Comparison of ENCODE assay signal across 8 mouse cellular contexts in the genomic region with DNA sequence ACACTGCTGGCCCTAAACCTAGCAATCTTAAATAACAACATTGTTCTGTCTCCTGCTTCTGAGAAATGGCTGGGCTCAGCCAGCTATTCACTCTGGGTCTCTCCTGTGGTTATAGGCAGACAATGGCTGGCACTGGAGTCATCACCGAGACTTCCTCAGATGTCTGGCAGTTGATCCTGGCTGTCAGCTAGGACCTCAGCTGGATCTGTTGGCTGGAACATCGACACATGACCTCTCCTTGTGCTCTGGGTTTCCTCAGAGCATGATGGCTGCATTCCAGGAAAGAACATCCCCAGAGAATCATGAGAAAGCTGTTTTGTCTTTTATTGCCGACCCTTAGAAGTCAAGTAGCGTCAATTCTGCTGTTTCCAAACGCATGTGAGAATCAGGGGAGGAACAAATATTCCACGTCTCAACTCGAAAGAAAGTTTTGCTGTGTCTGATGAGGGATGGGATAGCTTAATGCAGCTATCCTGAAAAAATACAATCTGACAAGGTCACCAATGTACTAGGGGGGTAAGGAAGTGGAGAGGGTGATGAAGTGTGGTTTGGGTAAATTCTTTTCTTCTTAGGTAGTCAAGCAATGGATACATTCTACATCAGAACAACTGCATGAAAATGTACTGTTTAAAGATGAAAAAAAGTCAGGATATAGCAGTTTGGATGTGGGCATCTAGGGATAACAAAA.
A peak's percentile ranks its signal among the peaks of the same experiment; 100 is the strongest.
DNase-seq lines count a peak whose midpoint lies in the region; ATAC-seq and TF ChIP-seq lines count a peak whose summit lies in the region.

No protein-coding gene starts in this region.

- DNase-seq in liver, adult 2 months (ENCODE audit: extremely low read depth, low read depth, low spot score) = peak; percentile 28
- no peak for DNase-seq in liver, postnatal 0 days
- peak; percentile 61 for DNase-seq in embryo, embryonic 10.5 days (ENCODE audit: low spot score)
- peak; percentile 72 to 80 for DNase-seq in kidney, postnatal 36 days
- no peak for DNase-seq in spleen, postnatal 14 days (ENCODE audit: low spot score in 2 of 2)

- no peak for TF ChIP-seq POLR2A in liver, adult 2 months (IDR thresholded peaks at IDR 0.05; ENCODE audit: extremely low read depth, insufficient read depth, low read length)

- H3K79me2 ChIP-seq in liver, adult 2 months (ENCODE audit: control insufficient read depth, insufficient read depth, low read length) = no peaks in the 10 kb centered on the region

- no peak overlapping the region for H3K9ac ChIP-seq in liver, adult 2 months (ENCODE audit: low read depth, low read length)
- H3K9ac ChIP-seq in liver, postnatal 0 days (replicated peaks) = no peak overlapping the region
- H3K9ac ChIP-seq in heart, embryonic 13.5 days = no peak overlapping the region
- no peak overlapping the region for H3K9ac ChIP-seq in forebrain, embryonic 15.5 days (replicated peaks)

- H3K9me3 ChIP-seq in liver, postnatal 0 days (ENCODE audit: low read length) = no peaks in the 10 kb centered on the region
- no peaks in the 10 kb centered on the region for H3K9me3 ChIP-seq in heart, embryonic 13.5 days
- no peaks in the 10 kb centered on the region for H3K9me3 ChIP-seq in forebrain, embryonic 15.5 days

- no peaks in the 10 kb centered on the region; the same call in 1 of the 2 replicates for H3K4me1 ChIP-seq in liver, adult 2 months (ENCODE audit: control insufficient read depth, insufficient read depth, low read length)
- H3K4me1 ChIP-seq in liver, postnatal 0 days (ENCODE audit: insufficient read depth) = no peaks in the 10 kb centered on the region
- H3K4me1 ChIP-seq in heart, embryonic 13.5 days = peaks cover 14% of the 10 kb centered on the region
- no peaks in the 10 kb centered on the region for H3K4me1 ChIP-seq in forebrain, embryonic 15.5 days

- H3K36me3 ChIP-seq in liver, adult 2 months (ENCODE audit: control insufficient read depth, insufficient read depth, low read length) = no peaks in the 10 kb centered on the region
- no peaks in the 10 kb centered on the region for H3K36me3 ChIP-seq in liver, postnatal 0 days (replicated peaks; ENCODE audit: insufficient read depth, low read length)
- no peaks in the 10 kb centered on the region for H3K36me3 ChIP-seq in heart, embryonic 13.5 days
- H3K36me3 ChIP-seq in forebrain, embryonic 15.5 days = no peaks in the 10 kb centered on the region

- H3K4me3 ChIP-seq in liver, adult 2 months (ENCODE audit: insufficient read depth, low read depth, low read length) = no peak overlapping the region
- H3K4me3 ChIP-seq in liver, postnatal 0 days (ENCODE audit: low read depth, low read length) = no peak overlapping the region
- no peak overlapping the region for H3K4me3 ChIP-seq in heart, embryonic 13.5 days
- no peak overlapping the region for H3K4me3 ChIP-seq in forebrain, embryonic 15.5 days

- WGBS in liver, adult 2 months = 65% methylated on average over 7 of the region's 7 CpGs
- WGBS in liver, postnatal 0 days (ENCODE audit: insufficient replicate concordance) = 46% methylated on average over 7 of the region's 7 CpGs
- 25% methylated on average over 7 of the region's 7 CpGs for WGBS in heart, embryonic 13.5 days
- WGBS in forebrain, embryonic 15.5 days = 64% methylated on average over 7 of the region's 7 CpGs

- no peak for TF ChIP-seq EP300 in liver, postnatal 0 days (IDR thresholded peaks at IDR 0.05; ENCODE audit: low read depth)

- no peaks in the 10 kb centered on the region for H3K27me3 ChIP-seq in liver, adult 2 months (ENCODE audit: control insufficient read depth, insufficient read depth, low read length)
- H3K27me3 ChIP-seq in liver, postnatal 0 days (ENCODE audit: insufficient read depth, low read length) = no peaks in the 10 kb centered on the region
- no peaks in the 10 kb centered on the region for H3K27me3 ChIP-seq in heart, embryonic 13.5 days (replicated peaks)
- no peaks in the 10 kb centered on the region for H3K27me3 ChIP-seq in forebrain, embryonic 15.5 days

- H3K27ac ChIP-seq in liver, adult 2 months (replicated peaks; ENCODE audit: insufficient read depth, low read depth, low read length) = no peak overlapping the region
- no peak overlapping the region for H3K27ac ChIP-seq in liver, postnatal 0 days (ENCODE audit: low read depth)
- 0 out of 2 replicates have a peak overlapping the region, but pooled peaks have one; percentile 36 for H3K27ac ChIP-seq in heart, embryonic 13.5 days (replicated peaks)
- H3K27ac ChIP-seq in forebrain, embryonic 15.5 days (replicated peaks) = no peak overlapping the region

- no peak for ATAC-seq in liver, postnatal 0 days
- ATAC-seq in heart, embryonic 13.5 days (ENCODE audit: extremely low read depth, insufficient number of reproducible peaks, low FRiP score, low TSS enrichment) = no peak; the same call in 1 of the 2 replicates
- no peak for ATAC-seq in forebrain, embryonic 15.5 days (replicated peaks)
- ATAC-seq in monocyte, adult 5-6 weeks (replicated peaks; ENCODE audit: insufficient number of reproducible peaks, low FRiP score, low TSS enrichment, poor library complexity, severe bottlenecking) = no peak

- no peak overlapping the region for H3K4me2 ChIP-seq in liver, postnatal 0 days (ENCODE audit: low read depth, low read length)
- no peak overlapping the region; the same call in 1 of the 2 replicates for H3K4me2 ChIP-seq in heart, embryonic 13.5 days
- no peak overlapping the region for H3K4me2 ChIP-seq in forebrain, embryonic 15.5 days (replicated peaks)

- no peak for TF ChIP-seq CTCF in liver, adult 2 months (IDR thresholded peaks at IDR 0.05; ENCODE audit: low read depth, low read length)
- TF ChIP-seq CTCF in liver, postnatal 0 days (IDR thresholded peaks at IDR 0.05; ENCODE audit: low read depth) = no peak

Comparison
In these comparisons a context has a peak if more than half of its experiments do, and no peak if none do; other contexts are left out.
1. DNase-seq: peak in liver, adult 2 months (single experiment), embryo, embryonic 10.5 days (single experiment) and kidney, postnatal 36 days (2 of 2); none in liver, postnatal 0 days (single experiment) and spleen, postnatal 14 days (0 of 2).